Mouse (Mus musculus): ENCODE results near the gene Atp6v0a2.

Atp6v0a2 gene

GRCm38 (mm10) chr5:124636694-124637093, 8.3 kb downstream of the Atp6v0a2 start:
- DNase-seq (ENCODE audit: low read depth, low spot score), result no peak

- DNase-seq (ENCODE audit: low read depth, low spot score), result peak; percentile 87
These were observed 8.9 kb downstream of the Atp6v0a2 start for GRCm38 (mm10) chr5:124637300-124637699.

GRCm38 (mm10) chr5:124637836-124638235, 9.5 kb downstream of the Atp6v0a2 start:
- DNase-seq (ENCODE audit: low read depth, low spot score), result no peak

- no peak for DNase-seq (ENCODE audit: low read depth, low spot score)
These were observed 85.4 kb downstream of the Atp6v0a2 start for GRCm38 (mm10) chr5:124713741-124714140.

GRCm38 (mm10) chr5:124715135-124715534, 86.8 kb downstream of the Atp6v0a2 start:
- DNase-seq (ENCODE audit: low read depth, low spot score), result no peak

GRCm38 (mm10) chr5:124717969-124718368, 89.6 kb downstream of the Atp6v0a2 start:
- DNase-seq (ENCODE audit: low read depth, low spot score), result no peak

GRCm38 (mm10) chr5:124718396-124718795, 90.0 kb downstream of the Atp6v0a2 start:
- DNase-seq (ENCODE audit: low read depth, low spot score), result no peak

GRCm38 (mm10) chr5:124723125-124723524, 94.7 kb downstream of the Atp6v0a2 start:
- no peak for DNase-seq (ENCODE audit: low read depth, low spot score)

- no peak for DNase-seq (ENCODE audit: low read depth, low spot score)
These were observed 96.6 kb downstream of the Atp6v0a2 start, which contains the start of gene Dnah10 for GRCm38 (mm10) chr5:124724997-124725396. Gene Dnah10, plus strand, starts transcription at chr5:124725085.

- peak; percentile 48 for DNase-seq (ENCODE audit: low read depth, low spot score)
These were observed 101.4 kb downstream of the Atp6v0a2 start for GRCm38 (mm10) chr5:124729662-124730206.

- DNase-seq (ENCODE audit: low read depth, low spot score), result no peak
These were observed 105.6 kb downstream of the Atp6v0a2 start for GRCm38 (mm10) chr5:124733961-124734360.

GRCm38 (mm10) chr5:124741898-124742599, 113.7 kb downstream of the Atp6v0a2 start:
- peak; percentile 28 for DNase-seq (ENCODE audit: low read depth, low spot score)

- no peak for DNase-seq (ENCODE audit: low read depth, low spot score)
These were observed 115.5 kb downstream of the Atp6v0a2 start for GRCm38 (mm10) chr5:124743841-124744240.

GRCm38 (mm10) chr5:124746220-124746619, 117.8 kb downstream of the Atp6v0a2 start:
- no peak for DNase-seq (ENCODE audit: low read depth, low spot score)

- DNase-seq (ENCODE audit: low read depth, low spot score), result no peak
These were observed 119.9 kb downstream of the Atp6v0a2 start for GRCm38 (mm10) chr5:124748296-124748695.

- DNase-seq (ENCODE audit: low read depth, low spot score), result no peak
These were observed 123.3 kb downstream of the Atp6v0a2 start for GRCm38 (mm10) chr5:124751656-124752055.

GRCm38 (mm10) chr5:124761011-124761410, 132.6 kb downstream of the Atp6v0a2 start:
- peak; percentile 54 for DNase-seq (ENCODE audit: low read depth, low spot score)

GRCm38 (mm10) chr5:124761787-124762186, 133.4 kb downstream of the Atp6v0a2 start:
- DNase-seq (ENCODE audit: low read depth, low spot score), result peak; percentile 23
